ENCODE assay signal across 8 mouse cellular contexts in genomic region chr3:32395771-32396551, GRCm38 (mm10). TPM values are rescaled to one million over a fixed set of nuclear protein-coding genes. Genes with fewer than 3 reads are reported as not detected.
A peak's percentile ranks its signal among the peaks of the same experiment; 100 is the strongest.
DNase-seq lines count a peak whose midpoint lies in the region; ATAC-seq and TF ChIP-seq lines count a peak whose summit lies in the region.

No protein-coding gene starts in this region.

- ATAC-seq in frontal cortex, adult (ENCODE audit: low TSS enrichment): no peak
- ATAC-seq in embryonic facial prominence, embryonic 12.5 days (ENCODE audit: insufficient number of reproducible peaks, insufficient read depth, low FRiP score, low TSS enrichment): no peak
- ATAC-seq in heart, embryonic 16.5 days (replicated peaks; ENCODE audit: extremely low read depth, insufficient read depth, low FRiP score): no peak

- no peaks in the 10 kb centered on the region; the same call in 1 of the 2 replicates for H3K27me3 ChIP-seq in embryonic facial prominence, embryonic 12.5 days
- H3K27me3 ChIP-seq in heart, embryonic 16.5 days (ENCODE audit: control insufficient read depth, insufficient read depth, low read length): no peaks in the 10 kb centered on the region
- H3K27me3 ChIP-seq in spleen, adult 2 months (ENCODE audit: control insufficient read depth, insufficient read depth, low read length): no peaks in the 10 kb centered on the region

- TF ChIP-seq CTCF in spleen, adult 2 months (IDR thresholded peaks at IDR 0.05; ENCODE audit: extremely low read depth, insufficient read depth, insufficient read length, insufficient replicate concordance): no peak

- peaks cover 23% of the 10 kb centered on the region for H3K4me1 ChIP-seq in embryonic facial prominence, embryonic 12.5 days
- peaks cover 24% of the 10 kb centered on the region for H3K4me1 ChIP-seq in heart, embryonic 16.5 days (ENCODE audit: control insufficient read depth, insufficient read depth, low read length)
- peaks cover 14% of the 10 kb centered on the region; the same call in 1 of the 2 replicates for H3K4me1 ChIP-seq in spleen, adult 2 months (ENCODE audit: control insufficient read depth, insufficient read depth, insufficient read length)

- no peak for TF ChIP-seq POLR2A in spleen, adult 2 months (IDR thresholded peaks at IDR 0.05; ENCODE audit: low read depth, low read length)

- H3K27ac ChIP-seq in embryonic facial prominence, embryonic 12.5 days: peak overlapping the region; percentile 98
- peak overlapping the region; percentile 99 for H3K27ac ChIP-seq in heart, embryonic 16.5 days (ENCODE audit: low read length)
- peak overlapping the region; percentile 84 for H3K27ac ChIP-seq in macrophage
- H3K27ac ChIP-seq in spleen, adult 2 months (ENCODE audit: insufficient read depth, low read length): peak overlapping the region; percentile 91

- H3K4me2 ChIP-seq in embryonic facial prominence, embryonic 12.5 days (replicated peaks): peak overlapping the region; percentile 69
- peak overlapping the region; percentile 80 for H3K4me2 ChIP-seq in heart, embryonic 16.5 days (ENCODE audit: low read depth, low read length)

- 20% methylated on average over 23 of the region's 24 CpGs for WGBS in embryonic facial prominence, embryonic 12.5 days
- WGBS in heart, embryonic 16.5 days: 16% methylated on average over 23 of the region's 24 CpGs
- WGBS in macrophage (ENCODE audit: missing documents): 12% methylated on average over 21 of the region's 24 CpGs
- WGBS in spleen, adult 2 months: 20% methylated on average over 24 of the region's 24 CpGs

- H3K9me3 ChIP-seq in embryonic facial prominence, embryonic 12.5 days: no peaks in the 10 kb centered on the region
- no peaks in the 10 kb centered on the region for H3K9me3 ChIP-seq in heart, embryonic 16.5 days (replicated peaks; ENCODE audit: control insufficient read depth, low read length)

- no peaks in the 10 kb centered on the region for H3K36me3 ChIP-seq in embryonic facial prominence, embryonic 12.5 days
- no peaks in the 10 kb centered on the region for H3K36me3 ChIP-seq in heart, embryonic 16.5 days (ENCODE audit: control insufficient read depth, insufficient read depth)
- no peaks in the 10 kb centered on the region for H3K36me3 ChIP-seq in macrophage (ENCODE audit: inconsistent target)
- no peaks in the 10 kb centered on the region for H3K36me3 ChIP-seq in spleen, adult 2 months (ENCODE audit: control insufficient read depth, insufficient read depth, low read length)

- peak overlapping the region; percentile 92 for H3K4me3 ChIP-seq in embryonic facial prominence, embryonic 12.5 days
- H3K4me3 ChIP-seq in heart, embryonic 16.5 days (ENCODE audit: low read length): peak overlapping the region; percentile 96
- peak overlapping the region; percentile 69 for H3K4me3 ChIP-seq in macrophage (ENCODE audit: inconsistent target)
- H3K4me3 ChIP-seq in spleen, adult 2 months (ENCODE audit: extremely low read depth, insufficient read depth, insufficient read length): peak overlapping the region; percentile 88

- H3K9ac ChIP-seq in embryonic facial prominence, embryonic 12.5 days: peak overlapping the region; percentile 96
- H3K9ac ChIP-seq in heart, embryonic 16.5 days (ENCODE audit: low read length): peak overlapping the region; percentile 79

- peak; percentile 15 to 27 for DNase-seq in frontal cortex, postnatal 14 days (ENCODE audit: low spot score in 2 of 2)
- peak; percentile 55 for DNase-seq in adipocyte (ENCODE audit: low spot score)
- peak; percentile 56 for DNase-seq in kidney, postnatal 14 days
- DNase-seq in spleen, adult 2 months (ENCODE audit: low read depth in 1 of 2, low spot score in 2 of 2): peak in 1 of 2 experiments; percentile 19

- peaks cover 34% of the 10 kb centered on the region for H3K79me2 ChIP-seq in macrophage (ENCODE audit: inconsistent target)

RNA-seq across cellular contexts. Expression of gene Pik3ca, which starts 1.5 kb away (rescaled TPM):
- polyA plus RNA-seq in embryonic facial prominence, embryonic 12.5 days (2016; fragmentation: Nextera tagmentation; extraction: Ambion mirVana): 10.9 and 12.2 TPM in 2 replicates
- polyA plus RNA-seq in heart, embryonic 16.5 days (2015; fragmentation: Nextera tagmentation; extraction: Ambion mirVana): 6.6 and 7.8 TPM in 2 replicates
- 100 to 1,000 TPM in 7 of 26 experiments, 10 to 100 TPM in 19; 29.7 to 188 (median 55.5) TPM for total RNA-seq in macrophage (2018; cell fraction: chromatin; rRNA removed)
- 10 to 100 TPM; 23.0 to 67.9 (median 35.7) TPM for total RNA-seq in macrophage (2018; cell fraction: cytosol; rRNA removed)
- total RNA-seq in macrophage (2018; cell fraction: nucleus; rRNA removed): 100 to 1,000 TPM in 2 of 26 experiments, 10 to 100 TPM in 24; 31.9 to 151 (median 55.3) TPM
- polyA plus RNA-seq in macrophage (2018): 16.9 to 27.5 TPM (median 25.9 TPM) in 3 replicates
- polyA plus RNA-seq in spleen, adult 2 months (2012; rRNA removed): 3.6 and 3.7 TPM in 2 replicates

RNA-seq across cellular contexts. Expression of gene Zmat3, which starts 30.1 kb away (rescaled TPM):
- polyA plus RNA-seq in embryonic facial prominence, embryonic 12.5 days (2016; fragmentation: Nextera tagmentation; extraction: Ambion mirVana): 5.2 TPM in 2 replicates
- polyA plus RNA-seq in heart, embryonic 16.5 days (2015; fragmentation: Nextera tagmentation; extraction: Ambion mirVana): 3.0 and 3.6 TPM in 2 replicates
- 10 to 100 TPM in 18 of 26 experiments, 1 to 10 TPM in 8; 3.3 to 42.1 (median 18.5) TPM for total RNA-seq in macrophage (2018; cell fraction: chromatin; rRNA removed)
- total RNA-seq in macrophage (2018; cell fraction: cytosol; rRNA removed): 10 to 100 TPM; 11.4 to 32.5 (median 18.8) TPM
- total RNA-seq in macrophage (2018; cell fraction: nucleus; rRNA removed): 10 to 100 TPM in 24 of 26 experiments, 1 to 10 TPM in 2; 7.5 to 47.5 (median 19.2) TPM
- polyA plus RNA-seq in macrophage (2018): 10.9 to 16.7 TPM (median 15.7 TPM) in 3 replicates
- 3.7 and 4.9 TPM in 2 replicates for polyA plus RNA-seq in spleen, adult 2 months (2012; rRNA removed)
